Mouse (Mus musculus) embryonic fibroblast, embryonic 13.5 days (primary cell): ENCODE measurements around the gene Efna2.

Experiments used
- CTCF ChIP-seq: IDR thresholded peaks from 2 replicates; pipeline ENCODE4 v1.5.1; 2011; ENCODE audit warnings: mild to moderate bottlenecking, control low read depth, low read length, moderate library complexity, borderline replicate concordance; ENCODE audit not compliant: insufficient read depth
- POLR2A ChIP-seq: IDR thresholded peaks from 2 replicates; pipeline ENCODE4 v1.6.1; 2011; ENCODE audit warnings: low read depth, mild to moderate bottlenecking, control low read depth, low read length, moderate library complexity

- TF ChIP-seq CTCF, result no peak
- no peak for TF ChIP-seq POLR2A
Measured at GRCm38 (mm10) chr10:80187739-80188138, 8.5 kb downstream of the Efna2 start.
